Mouse (Mus musculus): ENCODE results near the gene Htra3.

Gene Htra3

GRCm38 (mm10) chr5:35647562-35647961, 32.0 kb downstream of the Htra3 start:
- DNase-seq, result no peak

GRCm38 (mm10) chr5:35646927-35647326, 32.7 kb downstream of the Htra3 start:
- no peak for DNase-seq

- no peak for DNase-seq
Measured at GRCm38 (mm10) chr5:35645938-35646493, 33.6 kb downstream of the Htra3 start.

- no peak for DNase-seq
Measured at GRCm38 (mm10) chr5:35644082-35644481, 35.5 kb downstream of the Htra3 start.

- DNase-seq, result no peak
Measured at GRCm38 (mm10) chr5:35643401-35644048, 36.1 kb downstream of the Htra3 start.

- no peak for DNase-seq
Measured at GRCm38 (mm10) chr5:35641961-35642584, 37.5 kb downstream of the Htra3 start.

GRCm38 (mm10) chr5:35636016-35636415, 43.6 kb downstream of the Htra3 start:
- no peak for DNase-seq

- DNase-seq, result no peak
Measured at GRCm38 (mm10) chr5:35632841-35633240, 46.7 kb downstream of the Htra3 start.

- no peak for DNase-seq
Measured at GRCm38 (mm10) chr5:35631755-35632154, 47.8 kb downstream of the Htra3 start.

- no peak for DNase-seq
Measured at GRCm38 (mm10) chr5:35631224-35631623, 48.4 kb downstream of the Htra3 start.

GRCm38 (mm10) chr5:35630706-35631105, 48.9 kb downstream of the Htra3 start:
- DNase-seq, result no peak

- DNase-seq, result no peak
Measured at GRCm38 (mm10) chr5:35629333-35629732, 50.2 kb downstream of the Htra3 start.

GRCm38 (mm10) chr5:35628685-35629084, 50.9 kb downstream of the Htra3 start:
- no peak for DNase-seq

- no peak for DNase-seq
Measured at GRCm38 (mm10) chr5:35627307-35627840, 52.2 kb downstream of the Htra3 start.

- DNase-seq, result no peak
Measured at GRCm38 (mm10) chr5:35626408-35626807, 53.2 kb downstream of the Htra3 start.

- DNase-seq, result no peak
Measured at GRCm38 (mm10) chr5:35624751-35625239, 54.8 kb downstream of the Htra3 start.

GRCm38 (mm10) chr5:35623831-35624230, 55.8 kb downstream of the Htra3 start:
- DNase-seq, result no peak

- DNase-seq, result no peak
Measured at GRCm38 (mm10) chr5:35621114-35621513, 58.5 kb downstream of the Htra3 start.

GRCm38 (mm10) chr5:35616943-35617342, 62.6 kb downstream of the Htra3 start:
- no peak for DNase-seq

- DNase-seq, result no peak
Measured at GRCm38 (mm10) chr5:35612722-35613121, 66.9 kb downstream of the Htra3 start.

- no peak for DNase-seq
Measured at GRCm38 (mm10) chr5:35611900-35612299, 67.7 kb downstream of the Htra3 start.

- no peak for DNase-seq
Measured at GRCm38 (mm10) chr5:35611170-35611569, 68.4 kb downstream of the Htra3 start.

- no peak for DNase-seq
Measured at GRCm38 (mm10) chr5:35610381-35610780, 69.2 kb downstream of the Htra3 start.

GRCm38 (mm10) chr5:35609971-35610370, 69.6 kb downstream of the Htra3 start:
- no peak for DNase-seq

Measured in thymus, postnatal 14 days (tissue).